Mouse (Mus musculus) myocyte (in vitro differentiated cells): ENCODE results near the gene Gm20388. TPM values are rescaled to one million over a fixed set of nuclear protein-coding genes. Genes with fewer than 3 reads are reported as not detected.

ENCODE experiments used
- H3K27me3 ChIP-seq: one replicate; pipeline ENCODE4 v1.6.1; 2011; ENCODE audit not compliant: control insufficient read depth, insufficient read depth, insufficient read length
- H3K36me3 ChIP-seq: one replicate; pipeline ENCODE4 v1.6.1; 2011; ENCODE audit not compliant: control insufficient read depth, insufficient read depth
- H3K4me2 ChIP-seq: one replicate; pipeline ENCODE4 v1.6.1; 2011; ENCODE audit warnings: low read depth, control low read depth
- H3K4me3 ChIP-seq: one replicate; pipeline ENCODE4 v1.5.1; 2011; ENCODE audit warnings: mild to moderate bottlenecking, control low read depth, moderate library complexity
- H3K79me2 ChIP-seq: one replicate; pipeline ENCODE4 v1.6.1; 2011; ENCODE audit not compliant: control insufficient read depth, insufficient read depth
- H3ac ChIP-seq: one replicate; pipeline ENCODE4 v1.6.1; 2011; ENCODE audit not compliant: control insufficient read depth, insufficient read length
- CEBPB ChIP-seq: IDR thresholded peaks from 2 replicates; pipeline ENCODE4 v1.6.1; 2011; ENCODE audit warnings: mild to moderate bottlenecking, moderate library complexity; ENCODE audit not compliant: poor library complexity, insufficient read depth, severe bottlenecking
- E2F4 ChIP-seq: IDR thresholded peaks from one replicate; pipeline ENCODE4 v1.6.1; 2011; ENCODE audit warnings: mild to moderate bottlenecking, control low read depth, moderate library complexity; ENCODE audit not compliant: insufficient read depth
- MAX ChIP-seq: IDR thresholded peaks from one replicate; pipeline ENCODE4 v1.6.1; 2011; ENCODE audit warnings: low read depth, mild to moderate bottlenecking, control low read depth
- MYOD1 ChIP-seq, 3 experiments: IDR thresholded peaks; one replicate each; pipeline ENCODE4 v1.6.1; 2011; ENCODE audit warnings: control low read depth in 2 of 3, low read depth in 2 of 3, mild to moderate bottlenecking in 2 of 3, moderate library complexity in 1 of 3; ENCODE audit not compliant: insufficient read length in 2 of 3, control insufficient read depth in 1 of 3
- MYOG ChIP-seq, 3 experiments: IDR thresholded peaks; one replicate each; pipeline ENCODE4 v1.6.1; 2011; ENCODE audit warnings: control low read depth in 2 of 3, low read depth in 2 of 3, mild to moderate bottlenecking in 2 of 3; ENCODE audit not compliant: insufficient read length in 2 of 3, control insufficient read depth in 1 of 3, insufficient read depth in 1 of 3
- POLR2A ChIP-seq: IDR thresholded peaks from one replicate; pipeline ENCODE4 v1.6.1; 2011; ENCODE audit warnings: low read depth, mild to moderate bottlenecking, control low read depth, moderate library complexity; ENCODE audit not compliant: insufficient read length
- POLR2AphosphoS2 ChIP-seq: IDR thresholded peaks from one replicate; pipeline ENCODE4 v1.6.1; 2011; ENCODE audit warnings: low read depth, control low read depth; ENCODE audit not compliant: insufficient read length
- REST ChIP-seq: IDR thresholded peaks from one replicate; pipeline ENCODE4 v1.6.1; 2011; ENCODE audit warnings: mild to moderate bottlenecking, control low read depth, moderate library complexity; ENCODE audit not compliant: insufficient read depth, insufficient read length
- SRF ChIP-seq: IDR thresholded peaks from one replicate; pipeline ENCODE4 v1.6.1; 2011; ENCODE audit warnings: low read depth; ENCODE audit not compliant: control insufficient read depth, insufficient read length
- TCF12 ChIP-seq: IDR thresholded peaks from one replicate; pipeline ENCODE4 v1.6.1; 2011; ENCODE audit warnings: mild to moderate bottlenecking, control low read depth; ENCODE audit not compliant: poor library complexity, insufficient read depth, severe bottlenecking
- TCF3 ChIP-seq: IDR thresholded peaks from one replicate; pipeline ENCODE4 v1.6.1; 2011; ENCODE audit warnings: low read depth, control low read depth; ENCODE audit not compliant: insufficient read length
- USF1 ChIP-seq: IDR thresholded peaks from one replicate; pipeline ENCODE4 v1.6.1; 2011; ENCODE audit warnings: low read depth, mild to moderate bottlenecking, control low read depth, moderate library complexity
- polyA plus RNA-seq: library from polyadenylated mRNA; unstranded; fragments of >200 nt; fragmentation: generic; extraction: Trizol; gene quantifications from one replicate; pipeline ENCODE4 v1.2.1, GENCODE M21; 2012; ENCODE audit warnings: missing spikeins

Gene Gm20388
- polyA plus RNA-seq, 1 experiment: 15.3 TPM

DNA sequence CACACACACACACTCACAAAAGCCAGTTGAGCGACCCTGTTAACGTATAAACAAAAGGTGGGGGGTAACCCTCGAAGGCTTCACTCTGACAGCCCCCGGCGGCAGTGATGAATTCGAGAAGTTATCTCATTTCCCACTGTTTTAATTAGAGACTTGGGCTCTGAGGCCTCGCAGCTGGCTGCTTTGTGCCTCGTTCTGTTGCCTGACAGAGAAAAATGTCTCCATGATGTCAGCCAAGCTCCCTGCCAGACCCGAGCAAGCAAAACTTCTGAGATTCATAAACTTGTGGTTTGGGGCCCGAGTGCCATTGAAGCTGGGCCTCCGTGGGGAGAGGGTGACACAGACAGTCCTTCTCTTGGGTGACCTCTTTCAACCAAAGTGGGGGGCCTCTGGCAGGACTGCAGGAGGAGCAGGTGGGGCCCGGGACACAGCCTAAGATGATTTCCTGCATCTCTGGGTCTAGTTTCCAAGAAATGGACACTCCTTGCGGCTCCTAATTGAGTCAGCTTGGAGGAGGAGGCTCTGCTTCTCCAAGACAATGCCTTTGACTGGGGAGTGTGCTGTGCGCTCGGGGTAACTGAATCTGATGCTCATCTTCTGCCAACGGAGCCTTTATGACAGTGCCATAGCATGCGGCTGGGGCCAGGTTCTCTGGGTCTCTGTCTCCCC is 1092.4 kb downstream of the Gm20388 start:
- no peaks in the 10 kb centered on the region for H3K36me3 ChIP-seq
- no peak overlapping the region for H3K4me3 ChIP-seq
- H3K79me2 ChIP-seq: no peaks in the 10 kb centered on the region
- H3ac ChIP-seq: no peak overlapping the region
- H3K4me2 ChIP-seq: no peak overlapping the region
- peaks cover 53% of the 10 kb centered on the region for H3K27me3 ChIP-seq
- no peak for TF ChIP-seq MYOG (IDR thresholded peaks at IDR 0.05; ENCODE audit: control insufficient read depth in 1 of 3, insufficient read depth in 1 of 3, insufficient read length in 2 of 3, low read depth in 2 of 3)
- TF ChIP-seq USF1: no peak
- no peak for TF ChIP-seq MAX

DNA sequence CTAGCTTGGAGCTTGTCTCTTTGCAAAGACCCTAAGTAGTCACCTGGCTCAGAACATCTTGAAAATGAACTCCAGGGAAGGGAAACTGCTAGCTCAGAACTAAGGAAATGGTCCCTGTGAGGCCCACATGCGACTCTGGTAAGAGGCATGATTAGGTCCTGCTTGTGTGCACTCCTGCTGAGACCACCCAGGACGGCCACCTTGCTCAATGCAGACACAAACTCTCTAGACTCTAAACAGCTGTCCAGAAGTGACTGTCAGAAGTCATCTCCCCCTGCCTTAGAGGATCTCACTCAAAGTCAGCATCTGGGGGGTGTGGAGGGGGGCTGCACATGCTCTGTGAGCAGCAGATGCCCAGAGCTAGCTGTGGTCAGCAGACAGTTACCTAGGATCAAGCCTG is 1093.0 kb downstream of the Gm20388 start:
- TF ChIP-seq MAX (no peak), CEBPB (no peak), MYOG (IDR thresholded peaks at IDR 0.05; ENCODE audit: control insufficient read depth in 1 of 3, insufficient read depth in 1 of 3, insufficient read length in 2 of 3, low read depth in 2 of 3) (no peak), SRF (no peak), E2F4 (no peak), POLR2A (no peak), TCF3 (no peak)
- H3ac ChIP-seq: no peak overlapping the region
- no peak overlapping the region for H3K4me3 ChIP-seq
- H3K27me3 ChIP-seq: peaks cover 56% of the 10 kb centered on the region
- H3K36me3 ChIP-seq: no peaks in the 10 kb centered on the region
- no peaks in the 10 kb centered on the region for H3K79me2 ChIP-seq
- H3K4me2 ChIP-seq: no peak overlapping the region

DNA sequence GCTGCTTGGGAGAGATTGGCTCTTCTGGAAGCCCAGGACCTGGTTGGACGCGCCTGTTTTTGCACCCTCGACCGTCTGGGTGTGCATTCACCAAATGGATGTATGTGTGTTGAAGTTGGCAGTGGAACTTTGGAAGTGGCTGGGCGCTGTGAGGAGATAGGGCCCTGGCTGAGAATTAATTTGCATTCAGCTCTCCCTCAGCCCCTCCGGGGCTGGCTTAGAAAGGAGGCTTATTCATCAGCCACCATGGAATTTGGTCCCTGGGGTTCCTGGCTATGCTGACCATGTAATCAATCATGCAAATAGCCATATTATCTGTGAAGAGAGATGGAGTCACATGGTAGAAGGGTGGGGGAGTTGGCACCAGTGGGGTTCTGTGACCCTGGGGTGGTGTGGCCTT is 1102.7 kb downstream of the Gm20388 start:
- Histone ChIP-seq H3K4me2 (no peak overlapping the region), H3ac (no peak overlapping the region), H3K27me3 (peaks cover 86% of the 10 kb centered on the region), H3K36me3 (no peaks in the 10 kb centered on the region), H3K4me3 (no peak overlapping the region), H3K79me2 (no peaks in the 10 kb centered on the region)
- TF ChIP-seq MAX (no peak), MYOD1 (IDR thresholded peaks at IDR 0.05; ENCODE audit: control insufficient read depth in 1 of 3, insufficient read length in 2 of 3, low read depth in 2 of 3) (no peak)

DNA sequence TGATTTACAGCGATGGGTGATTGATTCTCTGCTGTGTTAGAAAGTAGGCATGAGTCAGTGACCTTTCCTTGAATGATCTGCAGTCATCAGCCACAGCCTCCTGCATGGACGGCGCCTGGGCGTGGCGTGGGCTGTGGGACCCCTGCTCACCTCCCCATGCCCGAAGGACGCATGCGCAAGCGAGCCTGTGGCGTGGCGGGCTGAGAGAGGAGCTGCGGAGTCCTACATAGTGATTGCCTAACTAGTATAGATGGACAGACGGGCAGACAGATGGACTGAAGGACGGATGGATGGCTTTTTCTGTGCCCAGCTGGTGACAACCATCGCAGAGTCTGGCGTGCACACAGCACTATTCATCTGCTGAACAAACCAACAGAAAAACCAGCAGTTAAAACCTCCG is 1106.0 kb downstream of the Gm20388 start:
- H3K79me2 ChIP-seq: no peaks in the 10 kb centered on the region
- peaks cover 86% of the 10 kb centered on the region for H3K27me3 ChIP-seq
- no peak overlapping the region for H3ac ChIP-seq
- no peak overlapping the region for H3K4me2 ChIP-seq
- H3K36me3 ChIP-seq: no peaks in the 10 kb centered on the region
- no peak overlapping the region for H3K4me3 ChIP-seq
- TF ChIP-seq POLR2A (no peak), MYOG (IDR thresholded peaks at IDR 0.05; ENCODE audit: control insufficient read depth in 1 of 3, insufficient read depth in 1 of 3, insufficient read length in 2 of 3, low read depth in 2 of 3) (no peak), USF1 (no peak), E2F4 (no peak), REST (no peak), POLR2AphosphoS2 (no peak), TCF12 (no peak), TCF3 (no peak), CEBPB (no peak), MYOD1 (IDR thresholded peaks at IDR 0.05; ENCODE audit: control insufficient read depth in 1 of 3, insufficient read length in 2 of 3, low read depth in 2 of 3) (no peak), SRF (no peak), MAX (no peak)

DNA sequence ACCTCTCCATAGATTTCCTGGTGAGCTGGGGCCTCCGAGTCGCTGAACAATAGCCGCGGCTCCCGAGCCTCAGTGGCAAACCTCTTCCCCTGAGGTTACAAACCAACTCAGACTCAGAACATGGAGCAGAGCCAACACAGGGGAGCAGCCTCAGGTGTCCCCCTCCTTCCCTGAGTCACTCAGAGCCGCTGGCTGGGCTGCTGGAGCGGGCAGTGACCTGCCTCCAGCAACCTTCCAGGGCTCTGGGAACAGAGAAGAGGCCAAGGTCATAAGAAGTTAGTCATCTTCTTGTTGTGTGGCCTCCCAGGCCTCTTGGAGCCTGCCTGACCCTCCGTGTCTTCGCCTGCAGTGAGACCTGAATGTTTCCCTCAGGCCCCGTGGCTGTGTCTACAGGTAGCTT is 1107.6 kb downstream of the Gm20388 start:
- Histone ChIP-seq H3K27me3 (peaks cover 86% of the 10 kb centered on the region), H3K4me2 (no peak overlapping the region), H3K79me2 (no peaks in the 10 kb centered on the region), H3K4me3 (no peak overlapping the region), H3K36me3 (no peaks in the 10 kb centered on the region), H3ac (no peak overlapping the region)
- TF ChIP-seq POLR2A: no peak
- TF ChIP-seq MYOG (IDR thresholded peaks at IDR 0.05; ENCODE audit: control insufficient read depth in 1 of 3, insufficient read depth in 1 of 3, insufficient read length in 2 of 3, low read depth in 2 of 3): no peak
- TF ChIP-seq MYOD1 (IDR thresholded peaks at IDR 0.05; ENCODE audit: control insufficient read depth in 1 of 3, insufficient read length in 2 of 3, low read depth in 2 of 3): no peak
- no peak for TF ChIP-seq TCF12
- TF ChIP-seq REST: no peak
- TF ChIP-seq E2F4: no peak
- no peak for TF ChIP-seq POLR2AphosphoS2
- TF ChIP-seq TCF3: no peak
- no peak for TF ChIP-seq CEBPB
